Mouse (Mus musculus) ovary, adult 18-20 months (tissue): ENCODE data around the gene Rom1.
"Not testable (repeated sequence)": the region's sequence is repeated elsewhere in the genome, so short reads cannot be mapped to it uniquely, and the experiment has no call there.

Experiments used
- DNase-seq: peaks from one replicate; pipeline ENCODE4 v3.0.0; 2022; ENCODE audit warnings: low spot score, mixed read lengths

The Rom1 gene

GRCm38 (mm10) chr19:8929224-8930088 lies at the start of gene Rom1, which contains the start of gene Eml3:
TSS of gene Rom1 (minus strand) at chr19:8929356.
TSS of gene Eml3 (plus strand) at chr19:8929552.
- DNase-seq = peak; percentile 80

GRCm38 (mm10) chr19:8976535-8976934 lies 47.4 kb upstream of the Rom1 start:
- DNase-seq = no peak

DNA sequence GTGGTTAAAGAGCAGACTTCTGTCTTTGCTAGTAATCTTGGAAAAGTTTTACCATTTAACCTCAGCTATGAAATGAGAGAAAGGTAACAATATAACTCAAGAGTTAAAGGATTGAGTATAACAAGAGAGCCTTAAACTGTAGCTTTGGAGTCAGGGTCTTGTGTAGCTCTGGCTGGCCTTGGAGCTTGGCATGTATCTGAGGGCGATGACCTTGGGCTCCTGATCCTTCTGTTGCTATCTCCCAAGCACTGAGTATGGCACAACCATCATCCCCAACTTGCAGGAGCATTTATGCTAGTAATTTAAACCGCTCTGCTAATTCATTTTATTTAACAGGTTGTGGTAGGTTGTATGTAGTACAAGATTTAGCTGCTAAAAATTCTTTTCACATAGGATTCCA lies 46.3 kb upstream of the Rom1 start:
- DNase-seq = peak; percentile 60

DNA sequence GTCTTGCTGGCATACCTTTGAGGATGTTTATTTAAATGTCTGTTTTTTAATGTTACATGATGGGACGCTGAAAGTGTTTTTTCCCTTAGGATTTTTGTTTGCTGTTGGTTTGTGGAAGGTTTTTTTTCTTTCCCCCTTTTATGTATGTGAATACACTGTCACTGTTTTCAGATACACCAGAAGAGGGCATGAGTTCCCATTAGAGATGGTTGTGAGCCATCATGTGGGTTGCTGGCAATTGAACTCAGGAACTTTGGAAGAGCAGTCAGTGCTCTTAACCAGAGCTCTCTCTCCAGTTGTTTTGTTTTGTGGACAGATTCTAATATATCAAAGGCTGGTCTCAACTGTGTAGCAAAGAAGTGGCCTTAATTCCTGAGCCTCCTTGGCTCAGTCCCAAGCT lies 45.5 kb upstream of the Rom1 start:
- no peak for DNase-seq

DNA sequence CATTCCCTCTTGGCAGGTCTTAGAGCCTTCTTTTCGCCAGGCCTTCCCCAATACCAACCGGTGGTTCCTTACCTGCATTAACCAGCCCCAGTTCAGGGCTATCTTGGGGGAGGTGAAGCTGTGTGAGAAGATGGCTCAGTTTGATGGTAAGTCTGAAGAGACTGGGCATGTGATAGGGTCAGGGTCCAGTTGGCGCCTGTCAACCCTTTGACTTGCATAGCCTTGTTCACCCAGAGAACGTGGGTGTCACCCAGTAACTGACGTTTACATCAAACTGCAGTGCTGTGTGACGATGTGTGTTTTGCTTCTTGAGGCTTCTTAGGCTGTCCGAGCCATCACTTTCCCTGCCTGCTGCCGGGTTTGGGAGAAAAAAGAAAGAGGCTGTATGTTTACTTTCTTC lies 43.3 kb upstream of the Rom1 start:
- not testable (repeated sequence) for DNase-seq

- DNase-seq = no peak
Observed at GRCm38 (mm10) chr19:8967893-8968292, 38.7 kb upstream of the Rom1 start.

GRCm38 (mm10) chr19:8967373-8967743 lies 38.2 kb upstream of the Rom1 start:
- DNase-seq = no peak

- DNase-seq = peak; percentile 100
Observed at GRCm38 (mm10) chr19:8966590-8967372, 37.6 kb upstream of the Rom1 start, which contains the start of gene Eef1g. TSS of gene Eef1g (plus strand) at chr19:8967041.

GRCm38 (mm10) chr19:8966198-8966589 lies 37.0 kb upstream of the Rom1 start:
- no peak for DNase-seq

DNA sequence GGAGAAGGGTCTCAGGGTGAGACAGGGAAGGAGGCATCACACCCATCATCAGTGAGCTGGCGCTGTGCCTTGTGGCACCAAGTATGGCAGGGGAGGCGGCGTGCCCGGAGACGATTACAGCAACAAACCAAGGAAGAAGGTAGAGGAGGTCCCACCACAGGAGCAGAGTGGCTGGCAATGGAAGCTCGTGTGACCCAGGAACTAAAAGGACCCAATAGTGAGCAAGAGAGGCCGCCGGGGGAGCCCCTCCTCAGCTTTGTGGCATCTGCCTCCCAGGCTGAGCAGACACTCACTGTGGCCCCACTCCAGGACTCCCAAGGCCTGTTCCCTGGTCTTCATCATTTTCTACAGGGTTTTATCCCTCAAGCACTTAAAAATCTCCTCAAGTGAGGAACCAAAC lies 36.6 kb upstream of the Rom1 start:
- DNase-seq = peak; percentile 40

GRCm38 (mm10) chr19:8965075-8965474 lies 35.9 kb upstream of the Rom1 start:
- DNase-seq = no peak

DNA sequence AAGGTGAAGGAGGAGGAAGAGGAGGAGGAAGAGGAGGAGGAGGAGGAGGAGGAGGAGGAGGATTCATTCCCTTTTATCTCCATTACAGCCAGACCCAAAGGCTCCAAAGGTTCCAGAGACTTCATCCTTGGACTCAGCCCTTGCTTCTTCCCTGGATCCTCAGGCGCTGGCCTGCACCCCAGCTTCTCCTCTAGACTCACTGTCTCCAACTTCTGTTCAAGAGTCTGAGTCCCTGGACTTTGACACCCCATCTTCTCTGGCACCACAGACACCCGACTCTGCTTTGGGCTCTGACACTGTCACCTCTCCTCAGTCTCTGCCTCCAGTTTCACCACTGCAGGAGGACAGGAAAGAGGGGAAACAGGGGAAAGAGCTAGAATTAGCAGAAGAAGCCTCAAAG lies 33.1 kb upstream of the Rom1 start:
- DNase-seq = no peak

- no peak for DNase-seq
Observed at GRCm38 (mm10) chr19:8954171-8954570, 25.0 kb upstream of the Rom1 start.

GRCm38 (mm10) chr19:8953135-8954039 lies 24.2 kb upstream of the Rom1 start, which contains the start of gene Tut1:
TSS of gene Tut1 (plus strand) at chr19:8953847.
- DNase-seq = peak; percentile 85

DNA sequence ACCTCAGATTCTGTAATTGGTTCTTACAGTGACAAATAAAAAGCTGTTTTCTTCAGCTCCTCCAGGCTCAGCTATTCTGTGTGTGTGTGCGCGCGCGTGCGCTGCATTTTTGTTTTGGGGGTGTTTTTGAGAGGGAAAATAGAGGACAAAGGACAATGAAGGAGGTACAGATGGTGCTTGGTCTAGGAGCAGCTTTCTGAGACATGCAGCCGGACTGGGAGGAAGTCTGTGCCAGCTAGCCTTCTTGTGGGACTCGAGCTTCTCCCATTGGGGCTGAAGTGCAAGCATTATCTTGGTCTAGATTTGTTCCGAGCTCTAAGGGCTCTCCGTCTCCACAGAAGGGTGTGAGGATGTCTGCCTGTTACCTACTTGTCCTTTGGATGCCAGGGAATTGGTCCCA lies 23.1 kb upstream of the Rom1 start:
- DNase-seq = no peak

- DNase-seq = no peak
Observed at GRCm38 (mm10) chr19:8950190-8950589, 21.0 kb upstream of the Rom1 start.

DNA sequence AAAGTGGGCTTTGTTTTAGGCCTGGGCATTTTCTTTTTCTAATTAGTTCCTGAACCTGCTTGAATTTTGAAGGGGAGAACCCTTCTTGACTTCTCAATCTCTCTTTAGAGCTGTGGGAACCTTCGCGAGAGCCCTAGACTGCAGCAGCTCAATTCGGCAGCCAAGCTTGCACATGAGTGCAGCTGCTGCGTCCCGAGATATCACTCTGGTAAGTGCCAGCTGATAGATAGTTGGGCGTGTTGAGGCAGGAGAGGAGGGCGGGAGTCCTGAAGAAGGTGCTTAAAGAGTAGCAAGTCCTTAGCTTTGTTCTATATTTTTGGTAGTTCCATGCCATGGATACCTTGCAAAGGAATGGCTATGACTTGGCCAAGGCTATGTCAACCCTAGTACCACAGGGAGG lies 17.8 kb upstream of the Rom1 start:
- no peak for DNase-seq

- DNase-seq = no peak
Observed at GRCm38 (mm10) chr19:8945251-8945650, 16.1 kb upstream of the Rom1 start.

- no peak for DNase-seq
Observed at GRCm38 (mm10) chr19:8944750-8945149, 15.6 kb upstream of the Rom1 start.

- no peak for DNase-seq
Observed at GRCm38 (mm10) chr19:8944062-8944461, 14.9 kb upstream of the Rom1 start.

DNA sequence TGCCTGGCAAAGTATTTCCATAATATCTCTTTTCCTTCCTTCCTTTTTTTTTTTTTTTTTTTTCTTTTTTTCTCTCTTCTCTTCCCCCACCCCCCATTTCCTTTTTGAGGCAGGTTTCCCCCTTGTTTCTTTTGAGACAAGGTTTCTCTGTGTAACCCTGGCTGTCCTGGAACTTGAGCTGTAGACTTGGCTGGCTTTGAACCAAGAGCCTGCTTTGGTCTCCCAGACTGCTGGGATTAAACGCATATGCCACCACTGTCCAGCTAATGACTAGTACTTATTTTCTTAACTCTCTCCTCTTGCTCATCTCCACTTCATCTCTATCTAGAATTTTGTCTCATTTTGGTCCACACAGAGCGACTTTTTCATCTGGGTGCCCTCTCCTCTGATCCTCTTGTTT lies 13.9 kb upstream of the Rom1 start:
- DNase-seq = no peak
